Mouse (Mus musculus) left cerebral cortex, adult 18-20 months (tissue): ENCODE results near the gene Pcbp2. TPM values are rescaled to one million over a fixed set of nuclear protein-coding genes. Genes with fewer than 3 reads are reported as not detected.

Experiments
- DNase-seq, 2 experiments: peaks; one replicate each; pipeline ENCODE4 v3.0.0; 2021 to 2022; ENCODE audit warnings: low spot score in 2 of 2, mixed read lengths in 1 of 2
- long read RNA-seq, 2 experiments: library from polyadenylated mRNA; stranded (forward); transcript quantifications; one replicate each; pipeline ENCODE4 v2.0.0; 2021
- total RNA-seq, 2 experiments: library from RNA; stranded (reverse); gene quantifications; 2 replicates each; pipeline ENCODE4 v1.2.3; 2021

Gene Pcbp2
- 100 to 1,000 TPM; 499 to 503 TPM for total RNA-seq
- long read RNA-seq, experiment 1, partial matches to known transcripts = 21 of 78 reads
- long read RNA-seq, experiment 1, other reads (novel, unspliced or antisense) = 51 of 78 reads
- long read RNA-seq, experiment 2, partial matches to known transcripts = 25 of 66 reads
- long read RNA-seq, experiment 2, other reads (novel, unspliced or antisense) = 33 of 66 reads

DNA sequence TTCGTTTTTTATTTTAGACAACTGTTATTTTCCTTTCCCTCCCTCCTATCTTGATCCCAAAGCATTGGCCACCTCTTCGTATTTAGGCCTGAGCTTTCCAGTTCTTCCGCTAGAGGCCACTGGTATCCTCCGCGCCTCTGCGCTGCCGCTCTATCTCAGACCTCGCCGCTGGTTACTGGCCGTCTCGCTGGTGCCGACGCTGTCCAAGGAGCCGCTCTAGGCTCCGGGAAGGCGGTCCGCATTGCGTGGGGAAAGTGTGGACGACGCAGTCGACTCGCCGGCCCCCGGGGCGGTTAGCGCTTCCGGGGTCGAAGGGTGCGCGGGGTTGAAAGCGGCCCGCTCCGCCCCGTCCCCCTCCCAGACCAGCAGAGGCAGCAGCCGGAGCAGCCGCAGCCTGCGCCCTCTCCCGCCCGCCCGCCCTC, at the start of gene Pcbp2:
Pcbp2 (plus strand) TSS at position 357 of the 422 bp plus-strand sequence.
- DNase-seq = peak; percentile 94 to 96

DNA sequence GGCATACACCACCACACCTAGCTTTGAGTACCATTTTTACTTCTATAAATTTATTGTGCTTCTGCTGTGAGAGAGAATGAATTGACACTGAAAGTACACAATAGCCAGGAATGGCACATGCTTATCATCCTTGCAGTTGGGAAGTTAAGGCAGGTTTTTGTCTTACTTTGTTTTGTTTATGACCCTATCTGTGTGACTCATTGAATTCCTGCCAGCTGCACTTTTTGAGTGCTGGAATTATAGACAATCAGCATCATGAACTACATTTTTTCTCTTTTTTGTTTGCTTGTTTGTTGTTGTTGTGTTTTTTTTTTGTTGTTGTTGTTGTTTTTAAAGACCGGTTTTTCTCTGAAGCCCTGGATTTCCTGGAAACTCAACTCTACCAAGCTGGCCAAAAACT, 49.4 kb upstream of the Pcbp2 start:
- no peak for DNase-seq

DNA sequence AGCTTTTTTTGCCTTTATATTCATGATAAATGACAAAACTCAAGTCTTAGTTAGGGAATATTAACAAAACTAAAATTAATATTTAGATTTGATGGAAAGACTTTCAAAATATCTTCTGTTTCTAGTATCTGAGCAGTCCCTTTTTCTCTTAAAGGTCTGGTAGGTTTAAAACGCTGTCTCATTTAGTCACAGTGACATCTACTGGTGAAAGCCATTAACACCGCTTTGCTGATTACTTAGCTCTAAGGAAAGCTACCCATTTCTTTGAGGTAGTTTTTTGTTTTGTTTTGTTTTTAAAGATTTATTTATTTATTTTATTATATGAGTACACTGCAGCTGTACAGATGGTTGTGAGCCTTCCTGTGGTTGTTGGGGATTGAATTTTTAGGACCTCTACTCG, 48.9 kb upstream of the Pcbp2 start:
- DNase-seq = peak in 1 of 2 experiments; percentile 56

GRCm38 (mm10) chr15:102423602-102424240, 46.6 kb upstream of the Pcbp2 start:
- DNase-seq = no peak

- no peak for DNase-seq
These were observed 45.7 kb upstream of the Pcbp2 start for GRCm38 (mm10) chr15:102424657-102425056.

- no peak for DNase-seq
These were observed 43.4 kb upstream of the Pcbp2 start for GRCm38 (mm10) chr15:102426963-102427362.

DNA sequence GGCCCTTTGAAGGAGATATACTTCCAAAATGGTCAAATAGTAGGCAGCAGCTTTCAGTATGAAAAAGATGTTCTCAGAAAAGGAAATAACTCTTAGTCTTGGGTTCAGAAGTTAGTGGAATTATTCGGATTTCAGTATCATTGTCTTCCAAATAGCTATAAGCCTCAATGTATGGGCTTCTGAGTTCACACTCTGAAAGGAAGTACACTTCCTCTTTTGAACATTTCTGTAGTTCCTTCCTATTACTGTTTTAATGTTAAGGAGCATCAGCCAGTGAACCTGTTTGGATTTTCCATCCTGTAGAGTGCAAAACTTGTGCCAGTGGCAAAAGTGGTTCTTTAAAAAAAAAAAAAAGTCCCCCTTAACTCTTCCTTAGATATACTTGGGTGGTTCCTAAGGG, 38.3 kb upstream of the Pcbp2 start:
- no peak for DNase-seq

- no peak for DNase-seq
These were observed 37.2 kb upstream of the Pcbp2 start for GRCm38 (mm10) chr15:102433173-102433572.

- peak; percentile 81 to 84 for DNase-seq
These were observed 27.8 kb upstream of the Pcbp2 start for GRCm38 (mm10) chr15:102442490-102442889.

GRCm38 (mm10) chr15:102445146-102445545, 25.2 kb upstream of the Pcbp2 start, which contains the start of gene Amhr2:
Gene Amhr2 (plus strand): TSS chr15:102445367.
- DNase-seq = no peak

GRCm38 (mm10) chr15:102446448-102446847, 23.9 kb upstream of the Pcbp2 start:
- DNase-seq = no peak

GRCm38 (mm10) chr15:102449366-102449765, 21.0 kb upstream of the Pcbp2 start:
- DNase-seq = no peak

- DNase-seq = no peak
These were observed 19.4 kb upstream of the Pcbp2 start for GRCm38 (mm10) chr15:102450928-102451327.

GRCm38 (mm10) chr15:102451666-102452430, 18.5 kb upstream of the Pcbp2 start:
- no peak for DNase-seq

DNA sequence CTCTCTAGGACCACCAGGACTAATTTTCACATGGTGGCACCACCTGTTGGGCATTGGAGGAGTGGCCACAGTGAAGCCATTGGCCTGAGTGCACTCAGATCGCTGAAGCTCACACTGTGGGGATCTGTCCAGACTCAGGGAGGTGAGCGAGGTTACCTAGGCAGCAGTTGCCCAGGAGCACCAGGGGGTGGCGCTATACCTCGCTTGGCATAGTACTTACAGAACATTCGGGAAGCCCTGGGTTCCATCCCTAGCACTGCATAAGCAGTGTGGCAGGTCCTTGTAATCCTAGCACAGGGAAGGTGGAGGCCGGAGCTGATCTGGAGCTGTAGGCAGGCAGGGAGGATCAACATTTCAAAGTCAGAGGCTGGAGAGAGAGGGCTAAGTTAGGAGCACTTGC, 14.3 kb upstream of the Pcbp2 start:
- no peak for DNase-seq

- DNase-seq = no peak
These were observed 12.1 kb upstream of the Pcbp2 start for GRCm38 (mm10) chr15:102458050-102458736.

DNA sequence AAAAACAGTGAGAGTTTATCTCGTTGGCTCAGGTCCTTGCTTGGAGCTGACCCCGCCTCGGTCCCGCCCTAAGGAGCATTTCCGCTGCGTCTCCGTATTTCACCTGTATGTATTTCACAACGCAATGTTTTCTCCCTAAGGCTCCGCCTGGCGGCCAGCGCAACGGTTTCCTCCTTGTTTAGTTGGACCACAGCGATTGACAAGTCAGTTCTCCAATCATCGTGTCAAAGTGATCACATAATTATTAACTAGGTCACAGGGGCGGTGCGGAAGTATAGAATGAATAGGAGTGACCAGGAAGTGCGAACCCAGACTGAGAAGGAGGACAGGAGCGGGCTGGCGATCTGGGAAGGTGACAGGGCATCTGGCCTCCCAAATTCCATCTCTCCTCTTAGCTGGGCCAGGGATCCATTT, 11.4 kb upstream of the Pcbp2 start, which contains the start of gene Prr13:
Prr13 (plus strand) TSS at position 125 of the 414 bp plus-strand sequence.
- peak; percentile 89 to 91 for DNase-seq

DNA sequence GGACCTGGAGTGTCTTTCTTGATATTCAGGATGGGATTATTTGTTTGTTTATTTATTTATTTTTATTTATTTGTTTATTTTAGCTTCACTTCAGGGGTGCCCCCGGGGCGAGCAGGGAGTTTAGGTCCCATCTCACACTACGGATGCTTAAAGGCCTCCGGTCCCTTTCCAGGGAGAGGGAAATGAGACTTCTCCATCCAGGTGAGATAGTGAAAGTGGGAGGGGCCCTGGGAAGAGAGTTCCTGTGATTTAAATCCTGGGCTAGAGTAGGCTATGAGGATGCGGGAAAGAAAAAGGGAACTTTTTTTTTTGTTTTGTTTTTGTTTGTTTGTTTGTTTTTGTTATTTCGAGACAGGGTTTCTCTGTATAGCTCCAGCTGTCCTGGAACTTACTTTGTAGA, 11.0 kb upstream of the Pcbp2 start:
- DNase-seq = no peak

GRCm38 (mm10) chr15:102459847-102460246, 10.5 kb upstream of the Pcbp2 start:
- no peak for DNase-seq

- DNase-seq = no peak
These were observed 9.9 kb upstream of the Pcbp2 start for GRCm38 (mm10) chr15:102460409-102460808.

- DNase-seq = no peak
These were observed 9.4 kb upstream of the Pcbp2 start for GRCm38 (mm10) chr15:102460971-102461370.
